In the genomic region with DNA sequence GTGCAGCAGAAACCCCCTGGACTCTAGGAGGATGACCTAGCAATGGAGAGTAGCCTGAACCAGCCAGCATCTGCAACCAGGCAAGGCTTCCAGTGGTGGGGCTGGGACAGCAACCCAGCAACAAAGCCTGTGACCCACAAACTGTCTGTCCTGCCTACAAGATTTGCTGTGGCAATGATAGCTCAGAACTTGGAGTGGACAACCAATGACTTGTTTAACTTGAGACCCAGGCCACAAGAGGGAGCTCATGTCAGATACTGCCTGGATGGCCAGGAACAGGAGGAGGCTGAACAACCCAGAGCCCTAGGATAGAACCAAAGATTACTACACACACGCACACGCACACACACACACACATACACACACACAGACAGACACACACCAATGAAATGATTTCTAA, we compare ENCODE assay signal across 9 mouse cellular contexts. TPM values are rescaled to one million over a fixed set of nuclear protein-coding genes. Genes with fewer than 3 reads are reported as not detected.
A peak's percentile ranks its signal among the peaks of the same experiment; 100 is the strongest.
DNase-seq lines count a peak whose midpoint lies in the region; ATAC-seq and TF ChIP-seq lines count a peak whose summit lies in the region.
"Had no signal": no experiment of that assay in that cellular context is flagged by ENCODE, and none has a peak within 500 bp of the region (broad histone marks: within the 10 kb centered on the region; RNA-seq: fewer than 3 reads in every experiment).

No protein-coding gene starts in this region.

- DNase-seq in liver, embryonic 14.5 days (ENCODE audit: low read depth in 3 of 3, low spot score in 3 of 3), result no peak
- DNase-seq in R1 (ENCODE audit: low read depth, low spot score), result peak; percentile 43
- peak; percentile 11 for DNase-seq in cerebellum, adult 9-11 months
- peak; percentile 65 for DNase-seq in kidney, postnatal 10 days
- peak; percentile 22 for DNase-seq in splenic B cell, adult 2 months (ENCODE audit: low read depth, low spot score)
- DNase-seq in forebrain, embryonic 10.5 days (ENCODE audit: extremely low spot score, low spot score), result no peak

- H3K4me3 ChIP-seq in liver, embryonic 14.5 days (ENCODE audit: insufficient read depth in 1 of 2, low read depth in 2 of 2, low read length in 2 of 2), result no peak overlapping the region
- no peak overlapping the region for H3K4me3 ChIP-seq in liver, embryonic 12.5 days
- no peak overlapping the region for H3K4me3 ChIP-seq in forebrain, embryonic 10.5 days

- TF ChIP-seq CTCF in liver, embryonic 14.5 days (IDR thresholded peaks at IDR 0.05; ENCODE audit: low read depth), result peak; percentile 37; the same call in 1 of the 2 replicates

- H3K36me3 ChIP-seq in liver, embryonic 14.5 days (replicated peaks; ENCODE audit: control insufficient read depth, insufficient read depth, low read depth), result no peaks in the 10 kb centered on the region
- no peaks in the 10 kb centered on the region for H3K36me3 ChIP-seq in liver, embryonic 12.5 days
- no peaks in the 10 kb centered on the region for H3K36me3 ChIP-seq in splenic B cell, adult 2 months (ENCODE audit: control insufficient read depth, insufficient read depth, low read length, poor library complexity, severe bottlenecking)
- H3K36me3 ChIP-seq in forebrain, embryonic 10.5 days (replicated peaks), result no peaks in the 10 kb centered on the region

- no peaks in the 10 kb centered on the region for H3K9me3 ChIP-seq in liver, embryonic 14.5 days (ENCODE audit: control insufficient read depth, low read length)
- H3K9me3 ChIP-seq in liver, embryonic 12.5 days (replicated peaks), result no peaks in the 10 kb centered on the region
- H3K9me3 ChIP-seq in forebrain, embryonic 10.5 days, result no peaks in the 10 kb centered on the region

- ATAC-seq in liver, embryonic 14.5 days (ENCODE audit: insufficient read depth), result no peak
- ATAC-seq in liver, embryonic 12.5 days, result no peak
- no peak for ATAC-seq in inflammation-experienced regulatory T-cells, adult 6 months

- H3K4me1 ChIP-seq in liver, embryonic 14.5 days (replicated peaks; ENCODE audit: control insufficient read depth in 2 of 2, insufficient read depth in 2 of 2, low read length in 1 of 2), result no peaks in the 10 kb centered on the region
- H3K4me1 ChIP-seq in liver, embryonic 12.5 days, result no peaks in the 10 kb centered on the region
- H3K4me1 ChIP-seq in forebrain, embryonic 10.5 days, result no peaks in the 10 kb centered on the region

- H3K27me3 ChIP-seq in liver, embryonic 14.5 days (ENCODE audit: control insufficient read depth, insufficient read depth, low read length), result no peaks in the 10 kb centered on the region
- peaks cover 4% of the 10 kb centered on the region; the same call in 1 of the 2 replicates for H3K27me3 ChIP-seq in liver, embryonic 12.5 days (replicated peaks)
- H3K27me3 ChIP-seq in splenic B cell, adult 2 months (ENCODE audit: control insufficient read depth, insufficient read depth, low read length, poor library complexity, severe bottlenecking), result no peaks in the 10 kb centered on the region
- no peaks in the 10 kb centered on the region for H3K27me3 ChIP-seq in forebrain, embryonic 10.5 days (ENCODE audit: poor library complexity, severe bottlenecking)

- no peak overlapping the region for H3K9ac ChIP-seq in liver, embryonic 14.5 days (replicated peaks)
- H3K9ac ChIP-seq in liver, embryonic 12.5 days, result no peak overlapping the region

- H3K4me2 ChIP-seq in liver, embryonic 14.5 days (ENCODE audit: low read depth), result no peak overlapping the region
- no peak overlapping the region for H3K4me2 ChIP-seq in liver, embryonic 12.5 days

- 42% methylated on average over 2 of the region's 2 CpGs for WGBS in liver, embryonic 14.5 days (ENCODE audit: insufficient replicate concordance)
- WGBS in liver, embryonic 12.5 days (ENCODE audit: insufficient replicate concordance), result 54% methylated on average over 2 of the region's 2 CpGs
- 68% methylated on average over 2 of the region's 2 CpGs for WGBS in forebrain, embryonic 10.5 days

- H3K27ac ChIP-seq in liver, embryonic 14.5 days, result no peak overlapping the region
- no peak overlapping the region for H3K27ac ChIP-seq in liver, embryonic 12.5 days
- H3K27ac ChIP-seq in forebrain, embryonic 10.5 days, result no peak overlapping the region

- no peak for TF ChIP-seq EP300 in liver, embryonic 14.5 days (IDR thresholded peaks at IDR 0.05; ENCODE audit: low read depth)

RNA-seq across cellular contexts. Expression of a gene that starts 23.7 kb away (rescaled TPM):
- polyA plus RNA-seq in liver, embryonic 14.5 days (2012; rRNA removed), result not detected in 2 replicates
- polyA plus RNA-seq in liver, embryonic 14.5 days (2014; fragmentation: Nextera tagmentation; extraction: Ambion mirVana), result not detected in 2 replicates
- polyA plus RNA-seq in liver, embryonic 12.5 days (2016; fragmentation: Nextera tagmentation; extraction: Ambion mirVana), result not detected in 2 replicates
- not detected in 2 replicates for polyA plus RNA-seq in forebrain, embryonic 10.5 days (2016; fragmentation: Nextera tagmentation; extraction: Ambion mirVana)
- not detected for polyA plus RNA-seq in inflammation-experienced regulatory T-cells, adult 6 months (2017; shearing (Covaris generic))
- polyA plus RNA-seq: limb, embryonic 14.5 days had no signal

RNA-seq across cellular contexts. Expression of a gene that starts 33.2 kb away (rescaled TPM):
- 7.3 and 10.0 TPM in 2 replicates for polyA plus RNA-seq in liver, embryonic 14.5 days (2012; rRNA removed)
- 10.9 and 11.5 TPM in 2 replicates for polyA plus RNA-seq in liver, embryonic 14.5 days (2014; fragmentation: Nextera tagmentation; extraction: Ambion mirVana)
- polyA plus RNA-seq in liver, embryonic 12.5 days (2016; fragmentation: Nextera tagmentation; extraction: Ambion mirVana), result 15.8 and 21.1 TPM in 2 replicates
- 33.0 and 33.3 TPM in 2 replicates for polyA plus RNA-seq in forebrain, embryonic 10.5 days (2016; fragmentation: Nextera tagmentation; extraction: Ambion mirVana)
- polyA plus RNA-seq in inflammation-experienced regulatory T-cells, adult 6 months (2017; shearing (Covaris generic)), result 10 to 100 TPM; 52.8 to 69.0 (median 58.9) TPM

RNA-seq across cellular contexts. Expression of a gene that starts 50.8 kb away (rescaled TPM):
- 1.7 and 1.9 TPM in 2 replicates for polyA plus RNA-seq in liver, embryonic 14.5 days (2012; rRNA removed)
- polyA plus RNA-seq in liver, embryonic 14.5 days (2014; fragmentation: Nextera tagmentation; extraction: Ambion mirVana), result 1.5 and 1.6 TPM in 2 replicates
- 3.0 and 3.1 TPM in 2 replicates for polyA plus RNA-seq in liver, embryonic 12.5 days (2016; fragmentation: Nextera tagmentation; extraction: Ambion mirVana)
- 13.3 and 14.8 TPM in 2 replicates for polyA plus RNA-seq in forebrain, embryonic 10.5 days (2016; fragmentation: Nextera tagmentation; extraction: Ambion mirVana)
- polyA plus RNA-seq in inflammation-experienced regulatory T-cells, adult 6 months (2017; shearing (Covaris generic)), result under 1 TPM in 2 of 3 experiments, not detected in 1; 0.60 to 0.83 TPM

Comparison
In these comparisons a context has a peak if more than half of its experiments do, and no peak if none do; other contexts are left out.
1. DNase-seq: peak in R1 (single experiment), cerebellum, adult 9-11 months (single experiment), kidney, postnatal 10 days (single experiment) and splenic B cell, adult 2 months (single experiment); none in liver, embryonic 14.5 days (0 of 3) and forebrain, embryonic 10.5 days (single experiment).